Mouse (Mus musculus) inflammation-experienced regulatory T-cells, adult 6 months (primary cell): ENCODE data around the gene Mttp. TPM values are rescaled to one million over a fixed set of nuclear protein-coding genes. Genes with fewer than 3 reads are reported as not detected.
A peak's percentile ranks its signal among the peaks of the same experiment; 100 is the strongest.

Experiments used
- ATAC-seq: one replicate; pipeline ENCODE4 v1.8.0; 2017
- polyA plus RNA-seq, 3 experiments: library from polyadenylated mRNA; unstranded; fragments of 100-300 nt; shearing (Covaris generic); gene quantifications; one replicate each; pipeline ENCODE4 v1.2.1; 2017

The Mttp gene
- polyA plus RNA-seq, 3 experiments from 2014 or later = 2.8 to 7.3 (median 2.9) TPM

- no peak for ATAC-seq
These were observed 95.2 kb downstream of the Mttp start for GRCm38 (mm10) chr3:138049555-138049954.

GRCm38 (mm10) chr3:138043316-138043715 lies 101.5 kb downstream of the Mttp start:
- ATAC-seq = no peak

GRCm38 (mm10) chr3:138041591-138042301 lies 103.0 kb downstream of the Mttp start:
- ATAC-seq = peak; percentile 25

GRCm38 (mm10) chr3:138040938-138041337 lies 103.8 kb downstream of the Mttp start:
- no peak for ATAC-seq

Other genes starting within 250 kb of the Mttp start
- gene Lamtor3, start 226.5 kb downstream of the Mttp start, polyA plus RNA-seq = 100 to 1,000 TPM in 1 of 3 experiments, 10 to 100 TPM in 2; 65.0 to 110 (median 74.0) TPM
- 10 to 100 TPM; 74.8 to 86.0 (median 84.5) TPM for gene Dapp1, start 163.4 kb downstream of the Mttp start, polyA plus RNA-seq
- gene 1110002E22Rik, start 79.9 kb downstream of the Mttp start, polyA plus RNA-seq = not detected
- gene Gm5105, start 77.6 kb downstream of the Mttp start, polyA plus RNA-seq = not detected
- gene Trmt10a, start 1.5 kb downstream of the Mttp start, polyA plus RNA-seq = 10 to 100 TPM in 2 of 3 experiments, 1 to 10 TPM in 1; 9.3 to 11.3 (median 10.4) TPM
- not detected for gene 4930579F01Rik, start 48.9 kb upstream of the Mttp start, polyA plus RNA-seq
- not detected for gene Adh7, start 72.8 kb upstream of the Mttp start, polyA plus RNA-seq
- gene Adh1, start 116.0 kb upstream of the Mttp start, polyA plus RNA-seq = 1 to 10 TPM in 2 of 3 experiments, not detected in 1; 1.9 to 3.3 TPM
- not detected for gene Adh6a, start 168.3 kb upstream of the Mttp start, polyA plus RNA-seq
- gene Adh6b, start 196.8 kb upstream of the Mttp start, polyA plus RNA-seq = not detected